Mouse (Mus musculus): ENCODE measurements at regions not wholly inside any gene's neighbourhood (a gene's known extent, or its start where the extent isn't known, plus 50 kb on each side); places are given as distances from the start of the nearest gene placed in this dataset.

GRCm38 (mm10) chr6:84514623-84515022, 79.1 kb downstream of the Cyp26b1 start:
- no peak for DNase-seq (ENCODE audit: low spot score)

- no peak for DNase-seq (ENCODE audit: low spot score)
Measured at GRCm38 (mm10) chr6:84508598-84508997, 85.1 kb downstream of the Cyp26b1 start.

- DNase-seq (ENCODE audit: low spot score), result no peak
Measured at GRCm38 (mm10) chr6:84506675-84507074, 87.0 kb downstream of the Cyp26b1 start.

- no peak for DNase-seq (ENCODE audit: low spot score)
Measured at GRCm38 (mm10) chr6:84500255-84500886, 93.3 kb downstream of the Cyp26b1 start.

- no peak for DNase-seq (ENCODE audit: low spot score)
Measured at GRCm38 (mm10) chr6:84498076-84498475, 95.6 kb downstream of the Cyp26b1 start.

- DNase-seq (ENCODE audit: low spot score), result no peak
Measured at GRCm38 (mm10) chr6:84493676-84494075, 100.0 kb downstream of the Cyp26b1 start.

GRCm38 (mm10) chr6:84493169-84493568, 100.5 kb downstream of the Cyp26b1 start:
- no peak for DNase-seq (ENCODE audit: low spot score)

- DNase-seq (ENCODE audit: low spot score), result no peak
Measured at GRCm38 (mm10) chr6:84492594-84492993, 101.1 kb downstream of the Cyp26b1 start.

- no peak for DNase-seq (ENCODE audit: low spot score)
Measured at GRCm38 (mm10) chr6:84491106-84491505, 102.6 kb downstream of the Cyp26b1 start.

GRCm38 (mm10) chr6:84481205-84481604, 112.5 kb downstream of the Cyp26b1 start:
- no peak for DNase-seq (ENCODE audit: low spot score)

- no peak for DNase-seq (ENCODE audit: low spot score)
Measured at GRCm38 (mm10) chr6:84477072-84477471, 116.6 kb downstream of the Cyp26b1 start.

- no peak for DNase-seq (ENCODE audit: low spot score)
Measured at GRCm38 (mm10) chr6:84476466-84476865, 117.2 kb downstream of the Cyp26b1 start.

- DNase-seq (ENCODE audit: low spot score), result no peak
Measured at GRCm38 (mm10) chr6:84474835-84475234, 118.9 kb downstream of the Cyp26b1 start.

GRCm38 (mm10) chr6:84473171-84473570, 120.5 kb downstream of the Cyp26b1 start:
- DNase-seq (ENCODE audit: low spot score), result no peak

- no peak for DNase-seq (ENCODE audit: low spot score)
Measured at GRCm38 (mm10) chr6:84472287-84472686, 121.4 kb downstream of the Cyp26b1 start.

- no peak for DNase-seq (ENCODE audit: low spot score)
Measured at GRCm38 (mm10) chr6:84467319-84467718, 126.4 kb downstream of the Cyp26b1 start.

- no peak for DNase-seq (ENCODE audit: low spot score)
Measured at GRCm38 (mm10) chr6:84466223-84466622, 127.5 kb downstream of the Cyp26b1 start.

- no peak for DNase-seq (ENCODE audit: low spot score)
Measured at GRCm38 (mm10) chr6:84465596-84465995, 128.1 kb downstream of the Cyp26b1 start.

- no peak for DNase-seq (ENCODE audit: low spot score)
Measured at GRCm38 (mm10) chr6:84463592-84464367, 129.9 kb downstream of the Cyp26b1 start.

GRCm38 (mm10) chr6:84456803-84457202, 136.9 kb downstream of the Cyp26b1 start:
- DNase-seq (ENCODE audit: low spot score), result no peak

- no peak for DNase-seq (ENCODE audit: low spot score)
Measured at GRCm38 (mm10) chr6:84445093-84445492, 148.6 kb downstream of the Cyp26b1 start.

GRCm38 (mm10) chr6:84442667-84443066, 151.0 kb downstream of the Cyp26b1 start:
- DNase-seq (ENCODE audit: low spot score), result no peak

- no peak for DNase-seq (ENCODE audit: low spot score)
Measured at GRCm38 (mm10) chr6:84441721-84442480, 151.8 kb downstream of the Cyp26b1 start.
